Comparison of ENCODE assay signal across 17 mouse cellular contexts in the genomic region with DNA sequence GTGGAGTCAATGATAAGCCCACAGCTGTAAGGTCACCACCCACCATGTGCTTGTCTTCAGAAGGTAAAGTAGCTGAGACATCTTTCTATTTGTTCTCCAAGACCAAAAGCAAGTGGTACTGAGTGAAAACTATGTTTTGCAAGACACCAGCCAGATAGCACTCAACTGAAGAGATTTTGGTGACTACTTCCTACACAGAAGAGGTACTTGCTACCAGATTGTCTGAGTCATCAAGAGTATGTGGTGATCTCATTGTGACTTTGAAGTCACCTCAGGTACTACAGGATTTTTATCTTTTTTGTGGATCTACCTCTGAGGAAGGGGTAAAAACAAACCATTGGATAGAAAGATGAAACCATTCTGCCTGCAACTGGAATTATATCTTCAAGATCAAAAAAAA.
DNase-seq lines count a peak whose midpoint lies in the region; TF ChIP-seq lines count a peak whose summit lies in the region.
"Had no signal": no experiment of that assay in that cellular context is flagged by ENCODE, and none has a peak within 500 bp of the region (broad histone marks: within the 10 kb centered on the region; RNA-seq: fewer than 3 reads in every experiment).

No protein-coding gene starts in this region.

- DNase-seq in 416B (ENCODE audit: low read depth) (peak; percentile 7), adipocyte (ENCODE audit: low spot score) (no peak)
- peak; percentile 17 for DNase-seq in CD4-positive, CD25-positive, alpha-beta regulatory T cell, adult 2 months (ENCODE audit: low read depth, low spot score)
- DNase-seq in brain, adult 2 months (ENCODE audit: low read depth, low spot score), result peak; percentile 14
- peak; percentile 10 for DNase-seq in naive thymus-derived CD4-positive, alpha-beta T cell, adult 2 months (ENCODE audit: low read depth)
- DNase-seq in lung, postnatal 36 days, result no peak
- DNase-seq in cerebellum, adult 2 months, result no peak
- DNase-seq: adrenal gland, postnatal 10 days; cerebellum, adult 18-20 months; cerebellum, postnatal 10 days; gastrocnemius, postnatal 14 days; heart, adult 2 months had no signal

- H3K27me3 ChIP-seq in cerebellum, adult 2 months (ENCODE audit: control insufficient read depth, insufficient read depth, low read length), result no peaks in the 10 kb centered on the region

- no peak for TF ChIP-seq POLR2A in cerebellum, adult 2 months (IDR thresholded peaks at IDR 0.05; ENCODE audit: borderline replicate concordance, insufficient read depth, low read length)

- no peaks in the 10 kb centered on the region for H3K4me1 ChIP-seq in cerebellum, adult 2 months (ENCODE audit: control insufficient read depth, insufficient read depth, low read length)
- H3K4me1 ChIP-seq: forebrain, embryonic 10.5 days; hindbrain, embryonic 10.5 days had no signal

- no peak overlapping the region for H3K27ac ChIP-seq in cerebellum, adult 2 months (ENCODE audit: insufficient read depth, low read length)
- H3K27ac ChIP-seq: embryonic facial prominence, embryonic 10.5 days; forebrain, embryonic 10.5 days; heart, adult 2 months; hindbrain, embryonic 10.5 days; hindbrain, embryonic 14.5 days had no signal

- TF ChIP-seq CTCF in cerebellum, adult 2 months (IDR thresholded peaks at IDR 0.05; ENCODE audit: borderline replicate concordance, insufficient read depth, low read depth, low read length), result no peak

- H3K4me3 ChIP-seq in cerebellum, adult 2 months (replicated peaks; ENCODE audit: insufficient read depth, low read depth, low read length), result no peak overlapping the region
- H3K4me3 ChIP-seq: embryonic facial prominence, embryonic 10.5 days; erythroblast, embryonic 14.5 days; forebrain, embryonic 10.5 days; heart, adult 2 months; hindbrain, embryonic 10.5 days had no signal

Comparison
In these comparisons a context has a peak if more than half of its experiments do, and no peak if none do; other contexts are left out.
1. DNase-seq: peak in 416B (single experiment), CD4-positive, CD25-positive, alpha-beta regulatory T cell, adult 2 months (single experiment), brain, adult 2 months (single experiment) and naive thymus-derived CD4-positive, alpha-beta T cell, adult 2 months (single experiment); none in lung, postnatal 36 days (single experiment), adipocyte (single experiment) and cerebellum, adult 2 months (0 of 2).